Mouse (Mus musculus) embryonic facial prominence, embryonic 13.5 days (tissue): ENCODE data around the gene Zfp740. TPM values are rescaled to one million over a fixed set of nuclear protein-coding genes. Genes with fewer than 3 reads are reported as not detected.
A peak's percentile ranks its signal among the peaks of the same experiment; 100 is the strongest.

Experiments used
- ATAC-seq: fragments of 200-750 bp; cut with Nextera tagmentation; 2 replicates; pipeline ENCODE4 v1.8.0; 2017; ENCODE audit warnings: low read depth; ENCODE audit not compliant: insufficient number of reproducible peaks, insufficient read depth, low FRiP score, low TSS enrichment
- H3K27ac ChIP-seq: fragments of 300-500 bp; sonication (generic); 2 replicates; pipeline ENCODE4 v1.5.1; 2015; ENCODE audit warnings: moderate library complexity, mild to moderate bottlenecking, inconsistent platforms
- H3K27me3 ChIP-seq: fragments of 300-500 bp; sonication (generic); 2 replicates; pipeline ENCODE4 v1.6.1; 2015; ENCODE audit warnings: mild to moderate bottlenecking, inconsistent platforms
- H3K36me3 ChIP-seq: fragments of 300-500 bp; sonication (generic); 2 replicates; pipeline ENCODE4 v1.6.1; 2015; ENCODE audit warnings: mild to moderate bottlenecking, inconsistent platforms
- H3K4me1 ChIP-seq: fragments of 300-500 bp; sonication (generic); 2 replicates; pipeline ENCODE4 v1.6.1; 2015; ENCODE audit warnings: inconsistent platforms
- H3K4me2 ChIP-seq: fragments of 300-500 bp; sonication (generic); 2 replicates; pipeline ENCODE4 v1.6.1; 2015; ENCODE audit warnings: moderate library complexity, mild to moderate bottlenecking, inconsistent platforms
- H3K4me3 ChIP-seq: fragments of 300-500 bp; sonication (generic); 2 replicates; pipeline ENCODE4 v1.5.1; 2015; ENCODE audit warnings: mild to moderate bottlenecking, inconsistent platforms
- H3K9ac ChIP-seq: fragments of 300-500 bp; sonication (generic); 2 replicates; pipeline ENCODE4 v1.6.1; 2015; ENCODE audit warnings: mild to moderate bottlenecking, inconsistent platforms
- H3K9me3 ChIP-seq: fragments of 300-500 bp; sonication (generic); 2 replicates; pipeline ENCODE4 v1.6.1; 2016; ENCODE audit warnings: inconsistent platforms
- WGBS: fragments of 180-500 bp; shearing (Covaris S2); methylation state at CpG from one replicate; pipeline ENCODE4 v1.1.7; 2015; ENCODE audit warnings: mixed read lengths; 5-methylcytosine and 5-hydroxymethylcytosine counted together
- polyA plus RNA-seq: library from polyadenylated mRNA; unstranded; fragments of >200 nt; fragmentation: Nextera tagmentation; extraction: Ambion mirVana; gene quantifications from 2 replicates; pipeline ENCODE4 v1.2.1, GENCODE M21; 2015

Gene Zfp740
- polyA plus RNA-seq, 1 experiment from 2014 or later = 86.3 TPM

GRCm38 (mm10) chr15:102232764-102233163, 29.7 kb downstream of the Zfp740 start:
- WGBS = 78% methylated on average over 7 of the region's 7 CpGs
- H3K27ac ChIP-seq = no peak overlapping the region; the same call in 1 of the 2 replicates
- no peak for ATAC-seq

GRCm38 (mm10) chr15:102233896-102234295, 30.8 kb downstream of the Zfp740 start:
- 0 out of 2 replicates have a peak overlapping the region, but pooled peaks have one; percentile 7 for H3K27ac ChIP-seq
- ATAC-seq = no peak
- H3K36me3 ChIP-seq = peaks cover 52% of the 10 kb centered on the region
- H3K9me3 ChIP-seq = no peaks in the 10 kb centered on the region
- 0% methylated on average over 2 of the region's 2 CpGs for WGBS
- peaks cover 41% of the 10 kb centered on the region for H3K4me1 ChIP-seq
- no peak overlapping the region for H3K4me2 ChIP-seq
- H3K4me3 ChIP-seq = no peak overlapping the region
- H3K9ac ChIP-seq = no peak overlapping the region
- no peaks in the 10 kb centered on the region for H3K27me3 ChIP-seq

More at GRCm38 (mm10) chr15:102232764-102233163, 29.7 kb downstream of the Zfp740 start:
- no peak overlapping the region for H3K4me2 ChIP-seq
- H3K4me3 ChIP-seq = no peak overlapping the region
- no peaks in the 10 kb centered on the region for H3K27me3 ChIP-seq
- H3K9ac ChIP-seq = no peak overlapping the region
- no peaks in the 10 kb centered on the region for H3K9me3 ChIP-seq
- H3K36me3 ChIP-seq = peaks cover 41% of the 10 kb centered on the region
- peaks cover 41% of the 10 kb centered on the region for H3K4me1 ChIP-seq

GRCm38 (mm10) chr15:102235371-102236027, 32.5 kb downstream of the Zfp740 start:
- ATAC-seq = peak; percentile 73
- H3K4me1 ChIP-seq = peaks cover 41% of the 10 kb centered on the region

GRCm38 (mm10) chr15:102238543-102239259, 35.7 kb downstream of the Zfp740 start:
- H3K27me3 ChIP-seq = no peaks in the 10 kb centered on the region
- no peak overlapping the region for H3K27ac ChIP-seq
- no peak overlapping the region for H3K4me3 ChIP-seq
- no peak for ATAC-seq
- 86% methylated on average over 14 of the region's 14 CpGs for WGBS
- H3K4me2 ChIP-seq = no peak overlapping the region
- H3K4me1 ChIP-seq = peaks cover 46% of the 10 kb centered on the region
- H3K9me3 ChIP-seq = no peaks in the 10 kb centered on the region
- H3K36me3 ChIP-seq = peaks cover 82% of the 10 kb centered on the region
- H3K9ac ChIP-seq = no peak overlapping the region

More at GRCm38 (mm10) chr15:102235371-102236027, 32.5 kb downstream of the Zfp740 start:
- H3K4me2 ChIP-seq = peak overlapping the region; percentile 11; the same call in 1 of the 2 replicates
- peaks cover 66% of the 10 kb centered on the region for H3K36me3 ChIP-seq
- H3K27me3 ChIP-seq = no peaks in the 10 kb centered on the region
- no peak overlapping the region for H3K4me3 ChIP-seq
- H3K9ac ChIP-seq = peak overlapping the region; percentile 36
- 35% methylated on average over 21 of the region's 21 CpGs for WGBS
- H3K9me3 ChIP-seq = no peaks in the 10 kb centered on the region
- H3K27ac ChIP-seq = peak overlapping the region; percentile 77

GRCm38 (mm10) chr15:102239260-102239590, 36.2 kb downstream of the Zfp740 start:
- no peak for ATAC-seq
- Histone ChIP-seq H3K36me3 (peaks cover 78% of the 10 kb centered on the region), H3K4me1 (peaks cover 49% of the 10 kb centered on the region), H3K4me3 (no peak overlapping the region), H3K27me3 (no peaks in the 10 kb centered on the region), H3K27ac (0 out of 2 replicates have a peak overlapping the region, but pooled peaks have one; percentile 8), H3K9ac (no peak overlapping the region), H3K4me2 (no peak overlapping the region), H3K9me3 (no peaks in the 10 kb centered on the region)
- 15% methylated on average over 9 of the region's 9 CpGs for WGBS

- H3K4me3 ChIP-seq = no peak overlapping the region
- no peak overlapping the region for H3K9ac ChIP-seq
- ATAC-seq = no peak
- H3K27ac ChIP-seq = 0 out of 2 replicates have a peak overlapping the region, but pooled peaks have one; percentile 8
- H3K36me3 ChIP-seq = peaks cover 72% of the 10 kb centered on the region
- H3K9me3 ChIP-seq = no peaks in the 10 kb centered on the region
- peaks cover 47% of the 10 kb centered on the region for H3K4me1 ChIP-seq
- 77% methylated on average over 11 of the region's 11 CpGs for WGBS
- H3K4me2 ChIP-seq = no peak overlapping the region
- no peaks in the 10 kb centered on the region for H3K27me3 ChIP-seq
These were observed 36.8 kb downstream of the Zfp740 start for GRCm38 (mm10) chr15:102239851-102240250.

GRCm38 (mm10) chr15:102240607-102241006, 37.6 kb downstream of the Zfp740 start:
- Histone ChIP-seq H3K4me1 (peaks cover 47% of the 10 kb centered on the region), H3K4me3 (no peak overlapping the region), H3K27ac (no peak overlapping the region)

GRCm38 (mm10) chr15:102242404-102243228, 39.6 kb downstream of the Zfp740 start:
- ATAC-seq = no peak
- Histone ChIP-seq H3K9ac (peak overlapping the region; percentile 77), H3K4me2 (peak overlapping the region; percentile 94), H3K4me3 (peak overlapping the region; percentile 58), H3K27ac (peak overlapping the region; percentile 99), H3K4me1 (peaks cover 50% of the 10 kb centered on the region), H3K27me3 (no peaks in the 10 kb centered on the region), H3K36me3 (peaks cover 47% of the 10 kb centered on the region), H3K9me3 (no peaks in the 10 kb centered on the region)
- WGBS = 37% methylated on average over 12 of the region's 12 CpGs

More at GRCm38 (mm10) chr15:102240607-102241006, 37.6 kb downstream of the Zfp740 start:
- no peak for ATAC-seq
- H3K9me3 ChIP-seq = no peaks in the 10 kb centered on the region
- H3K36me3 ChIP-seq = peaks cover 64% of the 10 kb centered on the region
- no peaks in the 10 kb centered on the region for H3K27me3 ChIP-seq
- H3K9ac ChIP-seq = no peak overlapping the region
- no peak overlapping the region for H3K4me2 ChIP-seq
- 78% methylated on average over 4 of the region's 4 CpGs for WGBS

- no peaks in the 10 kb centered on the region for H3K27me3 ChIP-seq
- no peak for ATAC-seq
- H3K9ac ChIP-seq = peak overlapping the region; percentile 77
- peak overlapping the region; percentile 99 for H3K27ac ChIP-seq
- peaks cover 38% of the 10 kb centered on the region for H3K36me3 ChIP-seq
- no peaks in the 10 kb centered on the region for H3K9me3 ChIP-seq
- peak overlapping the region; percentile 58 for H3K4me3 ChIP-seq
- H3K4me2 ChIP-seq = peak overlapping the region; percentile 94
- 4% methylated on average over 22 of the region's 22 CpGs for WGBS
- H3K4me1 ChIP-seq = peaks cover 54% of the 10 kb centered on the region
These were observed 40.5 kb downstream of the Zfp740 start for GRCm38 (mm10) chr15:102243229-102244190.

- no peaks in the 10 kb centered on the region for H3K9me3 ChIP-seq
- H3K27ac ChIP-seq = peak overlapping the region; percentile 99
- no peaks in the 10 kb centered on the region for H3K27me3 ChIP-seq
- peak overlapping the region; percentile 77 for H3K9ac ChIP-seq
- WGBS = 2% methylated on average over 19 of the region's 19 CpGs
- peaks cover 27% of the 10 kb centered on the region for H3K36me3 ChIP-seq
- ATAC-seq = no peak
- H3K4me2 ChIP-seq = peak overlapping the region; percentile 94
- peaks cover 61% of the 10 kb centered on the region for H3K4me1 ChIP-seq
- peak overlapping the region; percentile 58 for H3K4me3 ChIP-seq
These were observed 41.5 kb downstream of the Zfp740 start for GRCm38 (mm10) chr15:102244306-102245191.
